8 mouse cellular contexts compared by ENCODE assay signal in the genomic region with DNA sequence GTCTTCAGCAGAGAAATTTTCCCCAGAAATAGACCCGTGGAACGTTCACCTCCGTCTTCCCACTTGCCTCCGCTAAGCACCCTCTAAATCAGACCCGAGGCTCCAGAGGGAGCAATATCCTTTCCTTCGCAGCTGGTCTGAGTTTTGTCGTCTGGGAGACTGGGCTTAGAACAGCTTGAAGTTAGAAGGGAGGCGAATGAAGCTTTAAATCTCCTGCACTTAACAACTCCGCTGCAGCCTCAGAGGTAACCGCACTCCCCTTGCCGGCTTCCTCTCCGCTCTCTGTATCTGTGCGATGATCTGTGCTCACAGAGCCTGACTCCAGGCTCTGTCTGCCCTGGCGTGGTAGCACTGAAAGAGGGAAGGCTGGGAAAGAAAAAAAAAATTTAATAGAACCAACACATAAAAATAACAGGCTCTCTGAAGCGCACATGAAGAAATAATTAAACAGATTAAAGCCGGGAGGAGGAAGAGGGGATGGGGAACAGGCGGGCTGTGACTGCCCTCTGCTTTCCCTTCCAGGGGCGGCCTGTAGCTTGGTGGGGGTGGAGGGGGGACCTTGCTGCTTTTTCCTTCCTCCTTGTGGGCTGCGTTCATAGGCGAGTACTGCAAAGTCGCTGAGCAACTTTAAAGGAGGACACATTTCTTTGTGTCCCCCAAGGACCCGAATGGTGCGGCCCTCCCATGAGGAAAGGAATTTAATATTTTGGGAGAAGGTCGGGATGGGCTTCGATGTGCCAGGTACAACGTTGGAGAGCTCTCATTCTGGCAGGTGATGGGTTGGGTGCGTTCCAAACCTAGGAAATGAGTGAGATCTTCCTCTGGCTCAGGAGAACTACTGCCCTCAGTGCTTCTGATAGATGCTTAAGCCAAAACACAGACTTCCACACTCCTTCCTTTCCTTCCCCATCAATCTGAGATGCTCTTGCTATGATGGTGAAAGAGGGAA.
A peak's percentile ranks its signal among the peaks of the same experiment; 100 is the strongest.
DNase-seq lines count a peak whose midpoint lies in the region; ATAC-seq lines count a peak whose summit lies in the region.

No protein-coding gene starts in this region.

- H3K27ac ChIP-seq in midbrain, embryonic 16.5 days (ENCODE audit: low read length): no peak overlapping the region

- 11% methylated on average over 27 of the region's 27 CpGs for WGBS in midbrain, embryonic 16.5 days

- peaks cover 10% of the 10 kb centered on the region for H3K4me1 ChIP-seq in midbrain, embryonic 16.5 days (ENCODE audit: control insufficient read depth, insufficient read depth, low read length)

- no peaks in the 10 kb centered on the region for H3K9me3 ChIP-seq in midbrain, embryonic 16.5 days (replicated peaks; ENCODE audit: control insufficient read depth, low read length, poor library complexity, severe bottlenecking)

- peak overlapping the region; percentile 46 for H3K4me2 ChIP-seq in midbrain, embryonic 16.5 days (ENCODE audit: low read length)

- no peak for ATAC-seq in midbrain, embryonic 16.5 days

- intact Hi-C loops in left cerebral cortex, postnatal 10 days (cut with DNase I): no loop called here

- H3K9ac ChIP-seq in midbrain, embryonic 16.5 days (ENCODE audit: low read depth, low read length): peak overlapping the region; percentile 36; the same call in 1 of the 2 replicates

- peaks cover 2% of the 10 kb centered on the region for H3K27me3 ChIP-seq in midbrain, embryonic 16.5 days (ENCODE audit: control insufficient read depth, insufficient read depth, low read depth, low read length)

- no peaks in the 10 kb centered on the region for H3K36me3 ChIP-seq in midbrain, embryonic 16.5 days (ENCODE audit: control insufficient read depth, insufficient read depth, low read length)

- H3K4me3 ChIP-seq in midbrain, embryonic 16.5 days (ENCODE audit: low read depth, low read length): peak overlapping the region; percentile 17

- DNase-seq in kidney, postnatal 10 days: peak; percentile 48
- no peak for DNase-seq in kidney, postnatal 14 days
- DNase-seq in embryo, embryonic 11.5 days (ENCODE audit: low read depth, low spot score): peak; percentile 57
- peak; percentile 72 for DNase-seq in hindlimb bud, embryonic 11.5 days (ENCODE audit: extremely low spot score, low read depth, low spot score)
- no peak for DNase-seq in left cerebral cortex, adult 11 months (ENCODE audit: low spot score)
- no peak for DNase-seq in left cerebral cortex, postnatal 10 days (ENCODE audit: extremely low spot score in 1 of 2, low spot score in 2 of 2)
- DNase-seq in urinary bladder, postnatal 14 days (ENCODE audit: low spot score): no peak

Comparison
In these comparisons a context has a peak if more than half of its experiments do, and no peak if none do; other contexts are left out.
1. DNase-seq: peak in kidney, postnatal 10 days (single experiment), embryo, embryonic 11.5 days (single experiment) and hindlimb bud, embryonic 11.5 days (single experiment); none in kidney, postnatal 14 days (single experiment), left cerebral cortex, adult 11 months (single experiment), left cerebral cortex, postnatal 10 days (0 of 2) and urinary bladder, postnatal 14 days (single experiment).